Mouse (Mus musculus) midbrain, embryonic 16.5 days (tissue): ENCODE data around the gene AY761184. TPM values are rescaled to one million over a fixed set of nuclear protein-coding genes. Genes with fewer than 3 reads are reported as not detected.
"Not testable (repeated sequence)": the region's sequence is repeated elsewhere in the genome, so short reads cannot be mapped to it uniquely, and the experiment has no call there.

Source experiments
- ATAC-seq: fragments of 200-750 bp; cut with Nextera tagmentation; 2 replicates; pipeline ENCODE4 v1.8.0; 2017; ENCODE audit warnings: moderate TSS enrichment
- H3K27ac ChIP-seq: fragments of 300-500 bp; sonication (generic); 2 replicates; pipeline ENCODE4 v1.5.1; 2014; ENCODE audit warnings: mild to moderate bottlenecking, low read length, mixed read lengths
- H3K27me3 ChIP-seq: fragments of 300-500 bp; sonication (generic); 2 replicates; pipeline ENCODE4 v1.6.1; 2014; ENCODE audit warnings: low read depth, low read length, mixed read lengths; ENCODE audit not compliant: control insufficient read depth, insufficient read depth
- H3K36me3 ChIP-seq: fragments of 300-500 bp; sonication (generic); 2 replicates; pipeline ENCODE4 v1.6.1; 2014; ENCODE audit warnings: mild to moderate bottlenecking, low read length, moderate library complexity, mixed read lengths; ENCODE audit not compliant: control insufficient read depth, insufficient read depth
- H3K4me1 ChIP-seq: fragments of 300-500 bp; sonication (generic); 2 replicates; pipeline ENCODE4 v1.6.1; 2014; ENCODE audit warnings: mild to moderate bottlenecking, low read length, mixed read lengths; ENCODE audit not compliant: control insufficient read depth, insufficient read depth
- H3K4me2 ChIP-seq: fragments of 300-500 bp; sonication (generic); 2 replicates; pipeline ENCODE4 v1.6.1; 2014; ENCODE audit warnings: mild to moderate bottlenecking, low read length, mixed read lengths
- H3K4me3 ChIP-seq: fragments of 300-500 bp; sonication (generic); 2 replicates; pipeline ENCODE4 v1.5.1; 2014; ENCODE audit warnings: low read depth, mild to moderate bottlenecking, low read length, moderate library complexity, mixed read lengths
- H3K9ac ChIP-seq: fragments of 300-500 bp; sonication (generic); 2 replicates; pipeline ENCODE4 v1.6.1; 2014; ENCODE audit warnings: low read depth, low read length, mixed read lengths
- H3K9me3 ChIP-seq: fragments of 300-500 bp; sonication (generic); replicated peaks from 2 replicates; pipeline ENCODE4 v1.6.1; 2014; ENCODE audit warnings: mild to moderate bottlenecking, low read length, mixed read lengths; ENCODE audit not compliant: control insufficient read depth, poor library complexity, severe bottlenecking
- WGBS: fragments of 180-500 bp; shearing (Covaris S2); extraction: QIAGEN DNeasy Blood & Tissue Kit; methylation state at CpG from one replicate; pipeline ENCODE4 v1.1.7; 2014; 5-methylcytosine and 5-hydroxymethylcytosine counted together
- polyA plus RNA-seq: library from polyadenylated mRNA; unstranded; fragments of >200 nt; fragmentation: Nextera tagmentation; extraction: Ambion mirVana; gene quantifications from 2 replicates; pipeline ENCODE4 v1.2.1, GENCODE M21; 2015

The AY761184 gene
- polyA plus RNA-seq: not detected in 2 replicates

GRCm38 (mm10) chr8:21703545-21703944, at the start of gene AY761184:
Gene AY761184 (minus strand): TSS chr8:21703645.
- not testable (repeated sequence) for ATAC-seq, H3K36me3 ChIP-seq, H3K4me3 ChIP-seq, H3K27ac ChIP-seq, H3K4me2 ChIP-seq, H3K9ac ChIP-seq, H3K27me3 ChIP-seq, H3K9me3 ChIP-seq, H3K4me1 ChIP-seq
- WGBS: 78% methylated on average over 2 of the region's 2 CpGs

- H3K27me3 ChIP-seq, H3K4me3 ChIP-seq, H3K9ac ChIP-seq, ATAC-seq, H3K9me3 ChIP-seq, H3K4me1 ChIP-seq, H3K4me2 ChIP-seq, H3K27ac ChIP-seq, H3K36me3 ChIP-seq: not testable (repeated sequence)
- 86% methylated on average over 1 of the region's 1 CpGs for WGBS
These were observed 37.9 kb downstream of the AY761184 start, which contains the start of gene Defa34 for GRCm38 (mm10) chr8:21665497-21665896. Gene Defa34 (plus strand): TSS chr8:21665797.

GRCm38 (mm10) chr8:21655480-21655879, 48.0 kb downstream of the AY761184 start, which contains the start of gene Defa17:
Gene Defa17 (plus strand): TSS chr8:21655780.
- H3K4me2 ChIP-seq, H3K9me3 ChIP-seq, ATAC-seq, H3K4me1 ChIP-seq, H3K9ac ChIP-seq, H3K4me3 ChIP-seq, H3K27me3 ChIP-seq, H3K36me3 ChIP-seq, H3K27ac ChIP-seq: not testable (repeated sequence)
- WGBS: no CpG with 5 or more reads among the region's 2 CpGs

Other genes starting within 250 kb of the AY761184 start
- gene Gm7849, start 247.1 kb downstream of the AY761184 start, polyA plus RNA-seq: not detected in 2 replicates
- gene Defa20, start 194.4 kb downstream of the AY761184 start, polyA plus RNA-seq: not detected in 2 replicates
- gene Defa32, start 174.6 kb downstream of the AY761184 start, polyA plus RNA-seq: not detected in 2 replicates
- not detected in 2 replicates for gene Defa37, start 138.3 kb downstream of the AY761184 start, polyA plus RNA-seq
- not detected in 2 replicates for gene Defa28, start 120.6 kb downstream of the AY761184 start, polyA plus RNA-seq
- gene Gm7861, start 109.1 kb downstream of the AY761184 start, polyA plus RNA-seq: not detected in 2 replicates
- gene Defa26, start 85.5 kb downstream of the AY761184 start, polyA plus RNA-seq: not detected in 2 replicates
- gene Defa17, start 47.9 kb downstream of the AY761184 start, polyA plus RNA-seq: not detected in 2 replicates
- gene Defa34, start 37.8 kb downstream of the AY761184 start, polyA plus RNA-seq: not detected in 2 replicates
- not detected in 2 replicates for gene Defa24, start 30.8 kb upstream of the AY761184 start, polyA plus RNA-seq
- not detected in 2 replicates for gene Defb50, start 119.9 kb upstream of the AY761184 start, polyA plus RNA-seq
- not detected in 2 replicates for gene Defb2, start 136.3 kb upstream of the AY761184 start, polyA plus RNA-seq
- not detected in 2 replicates for gene Defb10, start 155.3 kb upstream of the AY761184 start, polyA plus RNA-seq
- not detected in 2 replicates for gene Defb9, start 181.8 kb upstream of the AY761184 start, polyA plus RNA-seq
- 5.6 and 10.9 TPM in 2 replicates for gene Defb11, start 202.8 kb upstream of the AY761184 start, polyA plus RNA-seq
- not detected in 2 replicates for gene Defb15, start 229.1 kb upstream of the AY761184 start, polyA plus RNA-seq
- gene Defb35, start 234.7 kb upstream of the AY761184 start, polyA plus RNA-seq: not detected in 2 replicates
- gene Defb13, start 243.1 kb upstream of the AY761184 start, polyA plus RNA-seq: not detected in 2 replicates